Mouse (Mus musculus): ENCODE measurements around the gene Asb7.

DNA sequence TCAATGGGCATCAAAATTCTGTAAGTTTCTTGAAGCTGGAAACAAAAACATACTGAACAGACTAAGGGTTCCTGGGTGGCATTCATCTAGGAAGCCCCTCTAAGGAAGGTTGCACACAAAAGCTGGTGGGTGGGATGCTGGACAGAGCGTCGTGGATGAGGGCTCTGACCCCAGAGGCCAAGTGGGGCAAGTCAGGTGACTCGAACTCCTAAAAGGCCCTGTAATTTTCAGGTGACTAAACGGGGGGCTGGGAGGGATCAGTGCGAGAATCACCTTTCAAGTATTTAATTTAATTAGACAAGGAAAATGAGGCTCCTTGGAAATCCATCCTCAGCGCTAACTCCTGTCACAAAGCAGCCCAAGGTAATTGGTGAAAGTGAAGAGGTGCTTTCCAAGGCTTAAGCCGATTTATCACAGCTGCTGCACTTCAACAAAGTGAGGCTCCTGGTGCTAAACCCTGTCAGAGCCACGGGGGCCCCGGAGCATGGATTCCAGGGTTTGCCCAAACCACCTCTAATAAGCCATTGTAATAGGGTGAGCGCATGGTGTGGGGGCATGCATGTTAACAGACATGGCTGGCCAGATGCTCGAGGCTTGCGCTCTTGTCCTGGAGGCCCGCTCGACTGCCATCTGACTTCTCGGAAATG is 59.1 kb downstream of the Asb7 start:
- TF ChIP-seq CTCF (IDR thresholded peaks at IDR 0.05; ENCODE audit: borderline replicate concordance, extremely low read depth, insufficient read depth, insufficient read length) (no peak), POLR2A (IDR thresholded peaks at IDR 0.05; ENCODE audit: borderline replicate concordance, extremely low read depth, insufficient read depth, insufficient read length, poor library complexity, severe bottlenecking) (no peak)
